Mouse (Mus musculus) heart, postnatal 10 days (tissue): ENCODE measurements at regions not wholly inside any gene's neighbourhood (a gene's known extent, or its start where the extent isn't known, plus 50 kb on each side); places are given as distances from the start of the nearest gene placed in this dataset.
A peak's percentile ranks its signal among the peaks of the same experiment; 100 is the strongest.
"Not testable (repeated sequence)": the region's sequence is repeated elsewhere in the genome, so short reads cannot be mapped to it uniquely, and the experiment has no call there.

ENCODE experiments used
- DNase-seq, 2 experiments: peaks; one replicate each; pipeline ENCODE4 v3.0.0; 2021
- intact Hi-C: fragments of 180-260 bp; cut with DNase I; formaldehyde crosslinking; loops from one replicate; pipeline ENCODE4 v1.15.1; 2025

DNA sequence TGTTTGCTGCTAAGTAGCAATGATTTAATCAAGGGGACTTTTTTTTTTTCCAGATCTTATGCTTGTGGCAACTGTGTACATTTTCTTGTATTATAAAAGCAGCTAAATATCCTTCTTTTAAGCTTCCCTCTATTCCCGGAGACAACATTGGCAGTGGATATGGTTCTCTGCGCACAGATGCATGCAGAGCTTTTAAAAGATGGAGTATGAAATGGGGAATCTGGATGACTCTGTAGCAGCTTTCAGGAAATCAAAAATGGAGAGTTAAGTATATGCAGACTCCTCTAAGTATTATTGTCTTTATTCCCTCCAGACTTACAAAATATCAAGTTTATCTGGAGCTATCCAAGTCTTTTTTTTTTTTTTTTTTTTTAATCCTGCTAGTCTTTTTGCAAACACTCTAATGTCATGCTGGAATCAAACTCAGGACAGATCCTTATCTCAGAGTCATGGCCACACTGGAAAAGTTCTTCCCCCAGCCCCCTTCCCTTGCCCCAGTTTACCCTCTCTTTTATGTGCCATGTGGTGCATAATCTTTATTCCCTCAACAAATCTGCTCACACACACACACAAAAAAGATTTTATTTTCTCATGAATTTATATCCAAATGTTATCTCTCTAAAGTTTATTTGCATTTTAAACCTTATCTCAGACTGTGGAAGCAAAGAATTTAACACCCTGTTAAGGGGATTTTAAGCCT, 1080.3 kb upstream of the Cdh6 start:
- intact Hi-C loops: no loop called here
- DNase-seq: no peak

DNA sequence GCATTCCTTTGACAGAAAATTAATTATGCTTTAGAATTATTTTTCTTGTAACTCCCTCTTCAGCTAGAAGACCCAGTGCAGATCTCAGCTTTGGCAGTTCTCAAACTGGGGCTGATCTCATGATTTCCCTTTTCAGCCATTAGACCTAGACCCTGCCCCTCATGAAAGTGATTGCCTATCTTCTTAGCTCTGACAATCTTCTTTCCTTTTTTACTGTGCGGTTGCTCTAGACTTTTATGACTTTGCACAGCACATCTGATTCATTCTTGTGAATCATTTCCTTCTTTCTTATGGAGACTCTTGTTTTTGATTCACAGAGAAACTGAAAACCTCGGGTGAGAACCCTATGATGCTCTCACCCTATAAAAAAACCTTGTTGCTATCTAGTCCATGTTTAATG, 1078.3 kb upstream of the Cdh6 start:
- no peak for DNase-seq
- intact Hi-C loops: no loop called here

DNA sequence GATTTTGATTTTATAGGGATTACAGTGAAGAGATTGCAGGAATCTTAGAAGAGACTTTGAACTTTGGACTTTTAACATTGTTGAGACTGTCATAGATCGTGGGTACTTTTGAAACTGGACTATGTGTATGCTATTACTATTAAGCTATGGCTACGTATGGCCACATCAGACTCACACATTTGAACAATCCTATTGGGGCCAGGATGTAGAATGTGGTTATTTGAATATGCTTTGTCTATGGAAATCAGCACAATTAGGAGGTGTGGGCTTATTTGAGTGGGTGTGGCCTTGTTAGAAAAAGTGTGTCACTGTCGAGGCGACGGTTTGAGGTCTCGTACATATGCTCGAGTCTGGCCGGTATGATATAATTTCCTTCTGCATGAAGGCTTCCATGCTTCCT, 1041.8 kb upstream of the Cdh6 start:
- intact Hi-C loops: no loop called here
- no peak for DNase-seq

DNA sequence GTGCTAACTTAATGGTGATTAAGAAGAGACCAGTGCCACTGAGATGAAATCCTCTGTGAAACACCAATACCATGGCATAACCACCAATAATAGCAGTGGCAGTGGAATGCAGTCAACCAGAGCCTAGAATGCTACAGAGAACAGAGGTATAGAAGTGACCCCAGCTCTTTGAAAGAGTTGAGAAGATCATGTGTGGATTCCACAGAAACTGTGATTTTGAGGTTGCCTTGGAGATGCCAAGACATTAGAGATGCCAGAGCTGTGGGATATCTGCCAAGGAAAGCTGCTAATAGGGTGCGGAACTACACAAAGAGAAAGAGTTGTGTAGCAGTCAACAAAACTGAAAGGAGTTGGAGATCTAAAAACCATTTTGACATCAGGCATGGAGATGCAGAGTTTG, 1041.3 kb upstream of the Cdh6 start:
- intact Hi-C loops: no loop called here

DNA sequence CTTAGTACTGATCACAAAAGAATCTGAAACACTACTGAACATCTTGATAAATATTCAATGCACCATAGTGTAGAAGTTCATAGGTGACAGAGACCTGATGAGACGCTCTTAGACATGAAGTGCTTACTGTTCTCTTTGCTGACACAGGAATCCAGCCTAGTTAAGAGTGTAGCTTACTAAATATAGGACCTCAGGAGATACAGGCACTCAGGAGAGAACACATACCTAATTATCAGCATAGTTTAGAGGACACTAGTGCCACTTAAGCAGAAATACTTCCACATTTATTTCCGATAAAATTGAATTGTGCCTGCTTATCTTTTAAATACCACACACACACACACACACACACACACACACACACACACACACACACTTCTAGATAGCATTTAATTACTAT, 1004.0 kb upstream of the Cdh6 start:
- no peak for DNase-seq
- intact Hi-C loops: no loop called here

More for the DNA sequence above, 1041.3 kb upstream of the Cdh6 start:
- no peak for DNase-seq

DNA sequence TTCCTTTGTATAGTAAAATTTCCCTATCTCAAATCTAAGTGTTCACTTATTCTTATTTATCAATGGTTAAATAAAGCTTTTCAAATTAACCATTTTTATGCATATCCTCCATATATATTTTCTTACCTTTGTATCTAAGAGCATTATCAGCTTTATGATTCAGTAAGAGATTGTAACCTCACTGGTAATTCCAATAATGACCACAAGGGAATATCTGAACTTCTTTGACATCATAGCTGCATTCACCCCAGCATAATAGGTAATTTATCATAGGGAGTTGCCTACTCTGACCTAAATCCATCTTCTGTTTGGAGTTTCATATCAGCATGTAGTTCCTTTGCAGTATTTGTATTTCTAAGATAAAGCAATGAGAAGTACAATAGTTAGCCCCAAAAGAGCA, 963.9 kb upstream of the Cdh6 start:
- DNase-seq: no peak
- intact Hi-C loops: no loop called here

DNA sequence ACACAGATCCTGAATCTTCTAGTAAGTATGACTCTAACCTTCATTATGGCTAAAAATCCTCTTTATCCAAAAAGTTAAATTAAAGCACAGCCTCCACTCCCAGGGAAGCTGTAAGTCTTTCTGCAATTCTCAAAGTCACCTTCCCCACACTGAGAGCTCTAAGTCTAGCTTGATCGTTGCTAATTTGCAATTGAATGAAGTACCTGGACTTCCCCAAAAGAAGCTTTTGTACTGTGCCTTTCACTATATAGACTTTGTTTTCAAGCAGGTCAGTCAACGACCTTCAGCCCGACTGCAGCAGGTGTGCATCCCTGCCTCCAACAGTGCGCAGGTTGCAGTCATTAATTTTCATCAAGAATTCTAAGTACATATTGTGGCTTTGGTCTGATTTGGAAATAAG, 950.4 kb upstream of the Cdh6 start:
- intact Hi-C loops: no loop called here
- no peak for DNase-seq

DNA sequence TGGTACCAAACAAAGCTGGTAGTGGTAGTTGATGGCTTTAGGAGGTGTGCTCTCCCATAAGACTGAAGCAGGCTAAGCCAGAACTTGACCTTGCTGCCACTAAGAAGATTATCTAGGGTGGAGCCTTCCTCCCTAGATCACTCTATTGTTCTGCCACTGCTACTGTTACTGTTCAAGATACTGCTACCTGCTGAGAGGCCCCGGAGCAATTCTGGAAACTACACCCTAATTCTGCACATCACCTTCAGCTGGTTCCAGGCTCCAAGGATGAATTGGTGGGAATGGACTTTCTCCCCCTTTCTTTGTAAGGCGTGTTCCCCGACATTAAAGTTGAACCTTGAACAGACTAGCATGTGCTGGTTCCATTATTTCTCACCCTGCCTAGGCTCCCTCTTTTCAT, 944.8 kb upstream of the Cdh6 start:
- DNase-seq, intact Hi-C loops: not testable (repeated sequence)

DNA sequence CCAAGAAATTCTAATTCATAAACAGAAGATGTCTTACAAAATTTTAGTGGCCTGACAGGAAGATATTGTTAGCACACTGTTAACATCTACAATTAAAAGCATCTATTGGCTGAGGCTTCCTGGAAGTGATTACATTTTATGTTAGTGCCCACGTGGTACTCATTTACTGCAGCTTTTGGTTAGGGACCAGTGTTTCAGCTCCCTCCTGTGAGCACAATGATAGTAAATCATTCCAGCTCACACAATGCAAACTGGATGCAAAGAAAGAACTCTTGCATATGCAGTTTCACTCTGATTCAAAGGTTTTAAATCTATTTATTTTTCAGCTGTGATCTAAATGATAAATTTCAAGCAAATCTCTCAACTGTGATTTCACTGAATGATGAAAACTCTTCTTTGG, 928.3 kb upstream of the Cdh6 start:
- intact Hi-C loops: no loop called here
- DNase-seq: no peak

DNA sequence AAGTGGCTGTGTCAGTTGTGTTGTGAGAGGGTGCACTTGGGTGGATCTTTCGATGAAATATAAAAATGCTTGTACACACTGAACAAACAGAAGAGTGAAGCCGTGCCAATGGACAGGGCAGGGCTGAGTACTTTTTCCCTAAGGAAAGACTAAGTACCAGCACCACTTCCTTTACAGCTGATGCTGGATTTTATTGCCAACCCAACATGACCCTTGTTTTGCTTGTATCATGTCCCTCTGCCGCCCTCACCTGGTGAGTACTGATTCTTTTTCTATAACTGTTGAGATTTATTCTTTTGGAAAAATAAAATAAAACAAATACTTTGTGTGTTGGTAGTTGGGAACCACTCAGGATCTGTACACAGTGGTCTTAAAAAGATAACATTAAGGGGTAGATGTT, 878.4 kb upstream of the Cdh6 start:
- intact Hi-C loops: loop anchor here (5.0 kb wide), 2 partner anchors 920 to 1185 kb away; no protein-coding TSS in a partner anchor
- DNase-seq: peak; percentile 18 to 27
